Mouse (Mus musculus) liver, adult 2 months (tissue): ENCODE measurements around the gene Nf1.

Experiments
- CTCF ChIP-seq: fragments of 200-500 bp; IDR thresholded peaks from 2 replicates; pipeline ENCODE4 v1.5.1; 2011; ENCODE audit warnings: low read depth, low read length, control low read depth
- POLR2A ChIP-seq: fragments of 200-500 bp; IDR thresholded peaks from 2 replicates; pipeline ENCODE4 v1.6.1; 2011; ENCODE audit warnings: low read length, control low read depth; ENCODE audit not compliant: insufficient read depth; ENCODE audit errors: extremely low read depth

DNA sequence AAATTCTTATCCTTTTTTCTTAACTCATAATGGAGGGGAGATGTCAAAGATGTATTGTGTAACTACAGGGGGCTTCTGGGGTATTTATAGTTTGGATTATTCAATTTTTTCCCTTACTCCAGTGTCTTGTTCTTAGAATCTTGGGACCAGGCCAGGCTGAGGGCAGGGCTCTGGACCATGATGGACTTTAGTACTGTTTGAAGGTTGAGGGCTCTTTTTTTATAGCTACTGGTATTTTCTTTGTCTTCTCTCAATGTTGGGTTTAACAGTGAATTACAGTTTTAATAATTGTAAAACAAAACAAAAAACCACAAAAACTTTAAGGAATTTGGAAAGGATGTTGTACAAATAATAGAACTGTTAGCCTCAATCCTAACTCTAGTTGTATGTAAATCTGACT, 113.5 kb downstream of the Nf1 start:
- TF ChIP-seq CTCF (no peak), POLR2A (no peak)
